Mouse (Mus musculus): ENCODE measurements around the gene Zfp101. TPM values are rescaled to one million over a fixed set of nuclear protein-coding genes. Genes with fewer than 3 reads are reported as not detected.
A peak's percentile ranks its signal among the peaks of the same experiment; 100 is the strongest.

Zfp101 gene
- total and polyA plus RNA-seq, 2 experiments from 2014 or later, result 6.8 to 28.9 TPM

DNA sequence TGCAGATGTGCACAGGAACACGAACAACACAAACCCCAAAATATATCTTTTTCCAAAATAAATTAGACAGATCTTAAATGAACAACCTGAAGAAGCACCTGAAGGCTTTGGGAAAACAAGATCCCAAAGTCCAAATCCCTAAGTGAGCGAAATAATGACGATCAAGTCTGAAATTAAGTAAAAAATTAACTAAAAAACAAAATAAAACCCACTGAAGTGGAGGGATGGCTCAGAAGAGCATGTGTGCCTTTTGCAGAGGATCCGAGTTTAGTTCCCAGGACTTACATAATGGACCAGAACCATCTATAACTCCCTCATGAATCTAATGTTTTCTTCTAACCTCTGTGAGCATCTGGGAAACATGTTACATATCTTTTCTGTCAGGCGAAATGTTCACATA is 2.2 kb downstream of the Zfp101 start:
- ATAC-seq (ENCODE audit: low FRiP score) (no peak), DNase-seq (ENCODE audit: low spot score) (no peak)
- no peak overlapping the region for H3K4me3 ChIP-seq (ENCODE audit: low read depth, low read length)
- H3K36me3 ChIP-seq (ENCODE audit: insufficient read depth, low read length), result no peaks in the 10 kb centered on the region
- H3K9me3 ChIP-seq (ENCODE audit: low read length), result no peaks in the 10 kb centered on the region
- no peaks in the 10 kb centered on the region for H3K27me3 ChIP-seq (ENCODE audit: insufficient read depth, low read length)
- H3K9ac ChIP-seq (replicated peaks; ENCODE audit: low read length, poor library complexity, severe bottlenecking), result no peak overlapping the region
- no peak overlapping the region for H3K4me2 ChIP-seq (ENCODE audit: low read depth, low read length, poor library complexity, severe bottlenecking)
- no peak for TF ChIP-seq CTCF (IDR thresholded peaks at IDR 0.05)
- 98% methylated on average over 5 of the region's 5 CpGs for WGBS
- no peaks in the 10 kb centered on the region for H3K4me1 ChIP-seq (ENCODE audit: insufficient read depth, low read length)
- no peak overlapping the region for H3K27ac ChIP-seq (ENCODE audit: low read depth, low read length)

DNA sequence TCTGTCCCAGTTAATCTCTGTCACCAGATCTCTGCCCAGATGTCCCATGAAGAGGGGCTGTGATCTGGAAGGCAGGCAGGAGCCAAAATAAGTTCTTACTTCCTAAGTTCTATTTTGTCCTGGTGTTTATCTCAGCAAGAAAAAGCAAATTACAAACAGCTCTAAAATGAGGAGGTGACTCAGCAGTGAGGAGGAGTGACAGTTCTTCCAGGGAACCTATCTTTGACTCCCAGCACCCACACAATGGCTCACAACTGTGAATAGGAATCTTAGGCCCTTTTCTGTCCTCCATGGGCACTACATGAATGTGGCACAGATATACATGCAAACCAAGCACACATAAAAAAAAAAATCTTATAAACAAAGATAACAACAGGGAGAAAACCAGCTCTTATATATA is 8.7 kb downstream of the Zfp101 start:
- no peak overlapping the region for H3K9ac ChIP-seq (replicated peaks; ENCODE audit: low read length, poor library complexity, severe bottlenecking)
- no peak overlapping the region for H3K4me3 ChIP-seq (ENCODE audit: low read depth, low read length)
- no peaks in the 10 kb centered on the region for H3K4me1 ChIP-seq (ENCODE audit: insufficient read depth, low read length)
- H3K9me3 ChIP-seq (ENCODE audit: low read length), result no peaks in the 10 kb centered on the region
- no peak for TF ChIP-seq CTCF (IDR thresholded peaks at IDR 0.05)
- ATAC-seq (ENCODE audit: low FRiP score), result no peak
- no peak overlapping the region for H3K4me2 ChIP-seq (ENCODE audit: low read depth, low read length, poor library complexity, severe bottlenecking)
- no peak overlapping the region for H3K27ac ChIP-seq (ENCODE audit: low read depth, low read length)
- DNase-seq (ENCODE audit: low spot score), result no peak
- peaks cover 29% of the 10 kb centered on the region for H3K36me3 ChIP-seq (ENCODE audit: insufficient read depth, low read length)
- H3K27me3 ChIP-seq (ENCODE audit: insufficient read depth, low read length), result no peaks in the 10 kb centered on the region

DNA sequence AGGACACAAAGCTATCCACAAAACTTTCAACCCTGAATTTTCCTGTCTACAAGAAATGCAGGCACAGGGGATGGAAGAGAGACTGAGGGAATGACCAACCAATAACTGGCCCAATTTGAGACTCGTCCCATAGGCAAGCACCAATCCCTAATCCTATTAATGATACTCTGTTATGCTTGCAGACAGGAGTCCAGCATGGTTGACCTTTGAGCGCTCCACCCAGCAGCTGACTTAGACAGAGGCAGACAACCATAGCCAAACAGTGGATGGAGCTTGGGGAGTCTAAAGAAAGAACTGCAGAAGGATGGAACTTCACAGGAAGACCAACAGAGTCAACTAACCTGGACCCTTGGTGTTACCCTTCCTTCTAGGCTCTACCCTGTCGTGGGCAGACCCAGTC is 21.6 kb downstream of the Zfp101 start:
- Histone ChIP-seq H3K27ac (ENCODE audit: low read depth, low read length) (no peak overlapping the region), H3K9me3 (ENCODE audit: low read length) (no peaks in the 10 kb centered on the region), H3K9ac (replicated peaks; ENCODE audit: low read length, poor library complexity, severe bottlenecking) (no peak overlapping the region), H3K4me3 (ENCODE audit: low read depth, low read length) (no peak overlapping the region), H3K4me1 (ENCODE audit: insufficient read depth, low read length) (no peaks in the 10 kb centered on the region), H3K4me2 (ENCODE audit: low read depth, low read length, poor library complexity, severe bottlenecking) (no peak overlapping the region), H3K36me3 (ENCODE audit: insufficient read depth, low read length) (no peaks in the 10 kb centered on the region), H3K27me3 (ENCODE audit: insufficient read depth, low read length) (no peaks in the 10 kb centered on the region)
- 65% methylated on average over 3 of the region's 3 CpGs for WGBS
- TF ChIP-seq CTCF (IDR thresholded peaks at IDR 0.05), result no peak
- ATAC-seq (ENCODE audit: low FRiP score) (no peak), DNase-seq (ENCODE audit: low spot score) (no peak)

DNA sequence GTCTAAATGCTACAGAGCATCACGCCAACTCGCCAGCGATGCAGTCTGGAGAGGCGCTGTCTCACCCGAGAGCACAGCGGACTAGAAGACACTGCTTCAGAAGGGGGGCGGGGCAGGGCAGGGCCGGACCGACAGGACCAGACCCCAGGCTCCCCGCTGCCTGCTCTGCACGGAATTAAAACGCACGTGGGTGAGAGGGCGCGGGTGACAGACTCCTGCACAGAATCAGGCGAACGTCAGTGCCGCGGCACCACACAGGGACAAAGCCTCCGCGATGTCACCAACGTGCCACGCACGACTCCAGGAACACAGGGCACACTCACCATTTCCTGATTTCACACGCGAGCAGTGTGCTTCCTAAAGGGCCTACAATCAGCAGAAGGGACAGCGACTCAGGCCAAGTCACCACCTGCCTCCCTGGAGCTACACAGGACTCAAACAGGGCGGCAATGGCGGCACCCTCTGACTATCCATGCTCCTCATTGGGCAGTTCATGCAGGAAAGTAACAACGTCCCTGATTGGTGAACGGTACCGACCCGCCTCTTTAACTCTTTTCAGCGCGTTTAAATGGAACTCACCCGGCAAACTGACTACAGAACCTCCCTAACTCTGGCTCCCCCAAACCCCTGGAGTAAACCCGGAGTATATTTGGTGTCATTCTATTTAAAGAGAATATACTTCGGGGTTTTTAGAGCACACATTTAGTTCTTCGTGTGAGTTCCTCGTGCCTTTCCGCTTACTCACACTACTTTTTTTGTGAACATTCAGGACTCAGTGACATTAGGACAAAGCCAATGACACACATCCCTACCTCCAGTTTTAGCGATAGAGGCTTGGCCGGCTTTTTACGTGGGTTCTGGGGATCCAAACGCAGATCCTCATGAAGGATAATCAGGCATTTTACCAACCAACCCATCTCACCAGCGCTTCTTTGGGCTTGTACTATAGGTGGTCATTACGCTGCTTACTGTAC is 35.7 kb downstream of the Zfp101 start, which contains the start of gene Zfp81:
Gene Zfp81, minus strand, starts transcription at position 468 of the 974 bp plus-strand sequence.
- DNase-seq (ENCODE audit: low spot score), result peak; percentile 95
- WGBS, result 4% methylated on average over 47 of the region's 47 CpGs
- Histone ChIP-seq H3K4me2 (ENCODE audit: low read depth, low read length, poor library complexity, severe bottlenecking) (peak within 1 kb of the TSS; percentile 72), H3K4me1 (ENCODE audit: insufficient read depth, low read length) (no peaks in the 10 kb centered on the region), H3K9ac (replicated peaks; ENCODE audit: low read length, poor library complexity, severe bottlenecking) (peak within 1 kb of the TSS; percentile 88), H3K27ac (ENCODE audit: low read depth, low read length) (peak within 1 kb of the TSS; percentile 83), H3K4me3 (ENCODE audit: low read depth, low read length) (peak within 1 kb of the TSS; percentile 94), H3K27me3 (ENCODE audit: insufficient read depth, low read length) (no peaks in the 10 kb centered on the region), H3K9me3 (ENCODE audit: low read length) (no peaks in the 10 kb centered on the region), H3K36me3 (ENCODE audit: insufficient read depth, low read length) (no peaks in the 10 kb centered on the region)
- ATAC-seq (ENCODE audit: low FRiP score), result peak; percentile 100
- peak; percentile 39; the same call in 1 of the 2 replicates for TF ChIP-seq CTCF (IDR thresholded peaks at IDR 0.05)

DNA sequence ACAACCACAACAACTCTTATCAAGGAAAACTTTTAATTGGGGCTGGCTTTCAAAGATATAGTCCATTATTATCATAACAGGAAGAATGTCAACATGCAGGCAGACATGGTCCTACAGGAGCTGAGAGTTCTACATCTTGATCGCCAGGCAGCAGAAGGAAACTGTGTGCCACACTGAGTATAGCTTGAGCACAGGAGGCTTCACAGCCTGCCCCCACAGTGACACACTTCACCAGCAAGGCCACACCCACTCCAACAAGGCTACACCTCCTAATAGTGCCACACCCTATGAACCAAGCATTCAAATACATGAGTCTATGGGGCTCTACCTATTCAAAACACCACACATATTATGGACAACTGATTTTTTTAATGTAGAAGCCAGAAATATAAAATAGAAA is 41.5 kb downstream of the Zfp101 start:
- H3K4me1 ChIP-seq (ENCODE audit: insufficient read depth, low read length), result no peaks in the 10 kb centered on the region
- H3K9ac ChIP-seq (replicated peaks; ENCODE audit: low read length, poor library complexity, severe bottlenecking), result no peak overlapping the region
- no peak overlapping the region for H3K27ac ChIP-seq (ENCODE audit: low read depth, low read length)
- 97% methylated on average over 1 of the region's 1 CpGs for WGBS
- no peaks in the 10 kb centered on the region for H3K27me3 ChIP-seq (ENCODE audit: insufficient read depth, low read length)
- no peak for DNase-seq (ENCODE audit: low spot score)
- H3K4me2 ChIP-seq (ENCODE audit: low read depth, low read length, poor library complexity, severe bottlenecking), result no peak overlapping the region
- no peak for ATAC-seq (ENCODE audit: low FRiP score)
- TF ChIP-seq CTCF (IDR thresholded peaks at IDR 0.05), result no peak
- no peak overlapping the region for H3K4me3 ChIP-seq (ENCODE audit: low read depth, low read length)
- H3K36me3 ChIP-seq (ENCODE audit: insufficient read depth, low read length), result no peaks in the 10 kb centered on the region
- no peaks in the 10 kb centered on the region for H3K9me3 ChIP-seq (ENCODE audit: low read length)

Other genes starting within 250 kb of the Zfp101 start
- not detected in 2 replicates for gene Olfr55, start 226.2 kb downstream of the Zfp101 start, total RNA-seq (2014; rRNA removed)
- gene Olfr55, start 226.2 kb downstream of the Zfp101 start, polyA plus RNA-seq (2015; fragmentation: Nextera tagmentation; extraction: Ambion mirVana), result not detected in 2 replicates
- gene Olfr239, start 203.3 kb downstream of the Zfp101 start, total RNA-seq (2014; rRNA removed), result not detected in 2 replicates
- gene Olfr239, start 203.3 kb downstream of the Zfp101 start, polyA plus RNA-seq (2015; fragmentation: Nextera tagmentation; extraction: Ambion mirVana), result not detected in 2 replicates
- 0.22 TPM in 1 of 2 replicates, not detected in the other for gene Olfr1564, start 173.0 kb downstream of the Zfp101 start, total RNA-seq (2014; rRNA removed)
- gene Olfr1564, start 173.0 kb downstream of the Zfp101 start, polyA plus RNA-seq (2015; fragmentation: Nextera tagmentation; extraction: Ambion mirVana), result not detected in 2 replicates
- 13.9 and 20.6 TPM in 2 replicates for gene Zfp955a, start 139.5 kb downstream of the Zfp101 start, total RNA-seq (2014; rRNA removed)
- gene Zfp955a, start 139.5 kb downstream of the Zfp101 start, polyA plus RNA-seq (2015; fragmentation: Nextera tagmentation; extraction: Ambion mirVana), result 20.1 and 20.4 TPM in 2 replicates
- not detected in 2 replicates for gene Olfr63, start 130.0 kb downstream of the Zfp101 start, total RNA-seq (2014; rRNA removed)
- gene Olfr63, start 130.0 kb downstream of the Zfp101 start, polyA plus RNA-seq (2015; fragmentation: Nextera tagmentation; extraction: Ambion mirVana), result not detected in 2 replicates
- gene Zfp955b, start 105.1 kb downstream of the Zfp101 start, total RNA-seq (2014; rRNA removed), result 17.2 and 21.0 TPM in 2 replicates
- gene Zfp955b, start 105.1 kb downstream of the Zfp101 start, polyA plus RNA-seq (2015; fragmentation: Nextera tagmentation; extraction: Ambion mirVana), result 16.2 and 16.7 TPM in 2 replicates
- 20.9 and 27.2 TPM in 2 replicates for gene Zfp81, start 35.8 kb downstream of the Zfp101 start, total RNA-seq (2014; rRNA removed)
- gene Zfp81, start 35.8 kb downstream of the Zfp101 start, polyA plus RNA-seq (2015; fragmentation: Nextera tagmentation; extraction: Ambion mirVana), result 14.6 and 18.1 TPM in 2 replicates
- gene Actl9, start 38.3 kb upstream of the Zfp101 start, total RNA-seq (2014; rRNA removed), result not detected in 2 replicates
- gene Actl9, start 38.3 kb upstream of the Zfp101 start, polyA plus RNA-seq (2015; fragmentation: Nextera tagmentation; extraction: Ambion mirVana), result not detected in 2 replicates
- gene Adamts10, start 129.6 kb upstream of the Zfp101 start, total RNA-seq (2014; rRNA removed), result 56.3 and 78.3 TPM in 2 replicates
- gene Adamts10, start 129.6 kb upstream of the Zfp101 start, polyA plus RNA-seq (2015; fragmentation: Nextera tagmentation; extraction: Ambion mirVana), result 36.9 and 39.1 TPM in 2 replicates
- 1.3 TPM in 2 replicates for gene Myo1f, start 161.1 kb upstream of the Zfp101 start, total RNA-seq (2014; rRNA removed)
- 1.2 TPM in 2 replicates for gene Myo1f, start 161.1 kb upstream of the Zfp101 start, polyA plus RNA-seq (2015; fragmentation: Nextera tagmentation; extraction: Ambion mirVana)
- gene Zfp414, start 234.4 kb upstream of the Zfp101 start, total RNA-seq (2014; rRNA removed), result 43.8 and 58.8 TPM in 2 replicates
- gene Zfp414, start 234.4 kb upstream of the Zfp101 start, polyA plus RNA-seq (2015; fragmentation: Nextera tagmentation; extraction: Ambion mirVana), result 89.1 and 96.0 TPM in 2 replicates
- not detected in 2 replicates for gene Pram1, start 243.4 kb upstream of the Zfp101 start, total RNA-seq (2014; rRNA removed)
- 0.41 TPM in 1 of 2 replicates, not detected in the other for gene Pram1, start 243.4 kb upstream of the Zfp101 start, polyA plus RNA-seq (2015; fragmentation: Nextera tagmentation; extraction: Ambion mirVana)